Mouse (Mus musculus) telencephalon, adult 2 months (tissue): ENCODE results near the gene Tmem232.
"Not testable (repeated sequence)": the region's sequence is repeated elsewhere in the genome, so short reads cannot be mapped to it uniquely, and the experiment has no call there.

Source experiments
- DNase-seq: peaks from one replicate; pipeline ENCODE4 v3.0.0-alpha.2; 2011; ENCODE audit warnings: low read depth, low spot score

Tmem232 gene

GRCm38 (mm10) chr17:65225347-65225916, 315.1 kb downstream of the Tmem232 start:
- no peak for DNase-seq

DNA sequence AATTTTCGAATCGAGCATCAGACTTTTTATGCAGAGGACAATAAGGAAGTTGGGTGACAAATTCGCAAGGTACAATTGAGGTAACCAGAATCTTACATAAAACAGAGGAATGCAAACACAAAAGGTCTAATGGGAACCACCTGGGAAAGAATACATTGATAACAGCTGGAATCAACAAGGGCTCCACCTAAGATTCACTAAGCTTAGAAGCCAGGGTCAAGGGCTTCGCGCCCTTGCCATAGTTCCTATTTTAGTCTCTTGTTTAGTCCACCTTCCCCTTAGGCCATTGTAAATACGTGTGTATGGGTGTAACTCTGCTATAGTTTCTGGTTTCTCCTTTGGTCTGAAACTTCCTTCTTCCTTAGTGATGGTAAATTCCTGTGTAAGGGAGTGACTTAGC, 318.9 kb downstream of the Tmem232 start:
- not testable (repeated sequence) for DNase-seq
